Mouse (Mus musculus): ENCODE measurements at regions not wholly inside any gene's neighbourhood (a gene's known extent, or its start where the extent isn't known, plus 50 kb on each side); places are given as distances from the start of the nearest gene placed in this dataset.

DNA sequence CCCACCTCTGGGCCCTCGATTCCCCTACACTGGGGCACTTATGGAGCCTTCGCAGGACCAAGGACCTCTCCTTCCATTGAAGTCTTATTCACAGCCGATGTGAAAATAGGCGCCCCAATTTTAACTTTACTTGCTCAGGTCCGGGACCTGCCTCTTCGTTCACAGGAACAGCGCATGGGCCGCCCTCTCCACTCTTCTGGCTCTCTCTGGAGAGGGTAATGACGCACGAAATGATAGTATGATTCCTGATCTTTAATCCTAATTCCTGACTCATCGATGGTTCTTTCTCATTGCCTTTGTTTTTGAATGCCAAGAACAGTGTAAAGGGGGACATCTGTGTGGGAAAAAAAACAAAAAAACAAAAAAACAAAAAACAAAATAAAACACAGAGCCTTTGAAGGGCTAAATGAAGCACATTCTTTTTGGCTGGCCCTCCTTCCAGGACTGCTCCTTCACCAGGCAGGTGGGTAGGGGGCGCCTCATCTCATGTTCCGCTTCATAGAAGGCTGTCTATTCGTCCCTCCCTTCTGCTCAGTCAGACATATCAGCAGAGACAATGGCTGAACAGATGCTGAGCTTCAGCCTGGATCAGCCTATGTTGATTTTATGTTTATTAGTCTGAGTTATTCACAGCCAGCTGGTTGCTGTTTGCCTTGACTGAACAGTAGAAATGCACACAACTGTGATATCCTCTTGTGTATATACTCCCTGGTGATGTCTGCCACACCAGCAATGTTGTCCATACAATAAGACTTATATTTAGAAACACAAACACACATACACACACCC lies 438.8 kb upstream of the Alcam start:
- H3K27ac ChIP-seq (ENCODE audit: insufficient read depth, low read length), result no peak overlapping the region
- TF ChIP-seq CTCF (IDR thresholded peaks at IDR 0.05; ENCODE audit: borderline replicate concordance, insufficient read depth, low read length) (no peak), POLR2A (IDR thresholded peaks at IDR 0.05; ENCODE audit: low read depth, low read length) (no peak)
- no peak overlapping the region for H3K4me3 ChIP-seq (ENCODE audit: insufficient read depth, low read length)
- H3K4me1 ChIP-seq (ENCODE audit: control insufficient read depth, insufficient read depth, low read length), result no peaks in the 10 kb centered on the region

DNA sequence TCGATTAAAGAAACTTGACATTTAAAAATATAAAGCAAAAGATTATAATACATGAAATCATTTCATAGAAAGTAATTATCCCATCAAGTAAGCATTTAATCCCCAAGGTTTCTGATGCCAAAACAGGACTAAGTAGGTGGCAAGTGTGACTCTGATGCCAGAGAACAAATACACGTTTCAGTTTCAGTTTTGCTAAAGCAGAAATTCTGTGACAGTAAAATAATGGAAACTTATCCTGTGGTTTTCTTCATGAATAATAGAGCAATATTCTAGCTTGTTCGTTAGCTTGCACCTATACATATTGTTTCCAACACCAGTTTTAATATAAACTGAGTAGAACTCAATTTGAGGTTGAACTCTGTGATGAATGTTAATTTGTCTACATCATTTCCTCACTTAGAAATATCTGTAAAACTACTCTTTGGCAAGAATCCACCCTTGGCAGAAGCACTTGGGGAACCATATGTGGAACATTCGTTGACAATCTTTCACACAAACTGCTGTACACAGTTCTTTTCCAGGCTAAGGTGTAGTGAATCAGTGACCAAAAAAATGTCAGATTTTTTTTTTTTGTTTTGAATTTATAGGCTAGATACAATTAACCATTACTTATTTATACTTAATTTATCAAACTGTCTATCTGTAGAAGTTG lies 425.7 kb upstream of the Alcam start:
- H3K4me3 ChIP-seq (ENCODE audit: insufficient read depth, low read length), result no peak overlapping the region
- no peak overlapping the region for H3K27ac ChIP-seq (ENCODE audit: insufficient read depth, low read length)
- TF ChIP-seq CTCF (IDR thresholded peaks at IDR 0.05; ENCODE audit: borderline replicate concordance, insufficient read depth, low read length), result no peak
- TF ChIP-seq POLR2A (IDR thresholded peaks at IDR 0.05; ENCODE audit: low read depth, low read length), result no peak
- no peaks in the 10 kb centered on the region for H3K4me1 ChIP-seq (ENCODE audit: control insufficient read depth, insufficient read depth, low read length)

DNA sequence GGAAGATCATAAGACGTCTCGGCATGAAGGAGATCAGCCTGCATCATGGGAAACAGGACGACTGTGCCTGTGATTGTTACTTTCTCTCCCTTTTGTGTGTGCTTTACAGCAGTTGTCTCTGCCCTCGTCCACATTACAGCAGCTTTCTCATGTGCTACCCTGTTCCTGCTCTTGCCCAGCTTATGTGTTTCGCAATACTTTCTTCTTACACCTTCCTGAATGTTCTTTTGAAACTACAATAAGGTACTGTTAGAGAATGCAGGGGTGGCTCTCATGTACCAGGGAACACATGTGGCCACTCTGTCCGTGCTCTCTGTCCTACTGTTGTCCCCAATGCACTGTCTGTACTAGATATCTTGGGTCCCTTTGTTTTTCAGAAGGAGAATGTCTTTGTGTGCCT lies 414.0 kb upstream of the Alcam start:
- H3K27ac ChIP-seq (ENCODE audit: insufficient read depth, low read length), result no peak overlapping the region
- no peak overlapping the region for H3K4me3 ChIP-seq (ENCODE audit: insufficient read depth, low read length)
- TF ChIP-seq CTCF (IDR thresholded peaks at IDR 0.05; ENCODE audit: borderline replicate concordance, insufficient read depth, low read length), result no peak
- no peak for TF ChIP-seq POLR2A (IDR thresholded peaks at IDR 0.05; ENCODE audit: low read depth, low read length)
- no peaks in the 10 kb centered on the region for H3K4me1 ChIP-seq (ENCODE audit: control insufficient read depth, insufficient read depth, low read length)

DNA sequence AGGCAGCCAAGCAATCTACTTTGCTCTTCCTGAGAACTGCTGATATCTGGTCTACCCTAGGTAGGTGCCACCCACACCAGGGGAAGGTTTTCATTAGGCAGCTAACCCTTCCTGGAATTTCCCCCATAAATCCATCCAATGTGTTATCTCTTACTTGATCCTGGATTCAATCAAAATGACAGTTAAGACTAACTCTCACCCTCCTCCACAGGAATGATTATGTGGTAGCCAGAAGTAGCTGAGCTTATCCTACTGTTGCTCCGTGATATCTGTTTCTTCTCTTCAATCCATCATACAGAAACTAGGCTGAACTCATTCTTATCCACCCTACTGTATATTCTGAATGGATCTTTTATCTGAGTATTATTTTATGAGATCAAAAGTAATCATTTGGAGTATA lies 409.7 kb upstream of the Alcam start:
- TF ChIP-seq CTCF (IDR thresholded peaks at IDR 0.05; ENCODE audit: borderline replicate concordance, insufficient read depth, low read length) (no peak), POLR2A (IDR thresholded peaks at IDR 0.05; ENCODE audit: low read depth, low read length) (no peak)
- no peaks in the 10 kb centered on the region for H3K4me1 ChIP-seq (ENCODE audit: control insufficient read depth, insufficient read depth, low read length)
- no peak overlapping the region for H3K27ac ChIP-seq (ENCODE audit: insufficient read depth, low read length)
- no peak overlapping the region for H3K4me3 ChIP-seq (ENCODE audit: insufficient read depth, low read length)

DNA sequence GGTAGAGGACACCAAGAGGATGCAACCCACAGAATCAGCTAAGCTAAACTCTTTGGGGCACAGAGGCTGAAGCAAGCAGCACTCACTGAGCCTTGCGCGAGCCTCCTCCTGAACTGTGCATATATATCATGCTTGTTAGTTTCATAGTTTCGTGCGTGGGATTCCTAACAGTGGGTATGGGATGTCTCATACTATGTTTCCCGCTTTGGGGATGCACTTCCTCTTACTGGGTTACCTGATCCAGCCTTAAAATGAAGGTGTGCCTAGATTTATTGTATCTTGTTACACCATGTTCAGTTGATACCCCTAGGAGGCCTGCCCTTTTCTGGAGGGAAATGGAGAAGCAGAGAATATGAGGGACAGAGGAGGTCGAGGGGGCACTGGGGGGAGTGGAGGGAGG lies 407.4 kb upstream of the Alcam start:
- no peak overlapping the region for H3K4me3 ChIP-seq (ENCODE audit: insufficient read depth, low read length)
- no peaks in the 10 kb centered on the region for H3K4me1 ChIP-seq (ENCODE audit: control insufficient read depth, insufficient read depth, low read length)
- H3K27ac ChIP-seq (ENCODE audit: insufficient read depth, low read length), result no peak overlapping the region
- TF ChIP-seq CTCF (IDR thresholded peaks at IDR 0.05; ENCODE audit: borderline replicate concordance, insufficient read depth, low read length) (no peak), POLR2A (IDR thresholded peaks at IDR 0.05; ENCODE audit: low read depth, low read length) (no peak)

DNA sequence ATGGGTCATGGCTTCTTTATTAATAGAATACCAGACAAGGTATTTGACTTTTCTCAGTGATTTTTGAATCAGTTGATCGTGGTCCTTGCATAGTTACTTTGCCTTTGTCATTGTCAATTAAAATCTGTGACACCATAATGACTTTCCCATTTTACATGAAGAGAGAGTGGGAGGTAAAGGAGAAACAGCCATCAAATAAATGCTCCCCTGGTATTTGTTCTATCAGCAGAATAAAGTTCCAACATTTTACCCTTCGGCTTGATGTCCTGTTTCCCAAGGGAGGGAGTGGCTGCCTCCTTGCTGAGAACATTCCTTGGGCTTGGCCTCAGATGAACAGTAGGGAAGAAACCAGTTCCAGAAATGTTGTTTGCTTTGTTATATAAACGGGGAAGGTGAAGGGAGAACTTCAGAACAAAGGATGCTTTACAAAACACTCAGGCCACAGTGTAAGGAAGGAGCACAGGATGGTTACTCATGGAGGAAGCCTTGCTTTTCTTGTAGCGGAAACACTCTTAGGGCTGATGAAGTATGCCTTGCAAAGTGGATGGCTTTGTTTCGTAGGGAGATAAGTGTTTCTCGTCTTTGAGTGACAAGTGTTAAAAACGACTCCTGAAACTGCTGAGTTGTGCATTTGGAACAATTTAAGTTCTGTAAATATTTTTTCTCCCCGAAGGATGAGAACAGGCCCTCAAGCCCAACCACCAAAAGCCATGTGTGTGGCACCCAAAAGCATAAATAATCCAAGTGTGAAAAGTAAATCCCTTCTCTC lies 404.8 kb upstream of the Alcam start:
- no peak overlapping the region for H3K4me3 ChIP-seq (ENCODE audit: insufficient read depth, low read length)
- H3K27ac ChIP-seq (ENCODE audit: insufficient read depth, low read length), result no peak overlapping the region
- TF ChIP-seq POLR2A (IDR thresholded peaks at IDR 0.05; ENCODE audit: low read depth, low read length) (no peak), CTCF (IDR thresholded peaks at IDR 0.05; ENCODE audit: borderline replicate concordance, insufficient read depth, low read length) (no peak)
- no peaks in the 10 kb centered on the region for H3K4me1 ChIP-seq (ENCODE audit: control insufficient read depth, insufficient read depth, low read length)

DNA sequence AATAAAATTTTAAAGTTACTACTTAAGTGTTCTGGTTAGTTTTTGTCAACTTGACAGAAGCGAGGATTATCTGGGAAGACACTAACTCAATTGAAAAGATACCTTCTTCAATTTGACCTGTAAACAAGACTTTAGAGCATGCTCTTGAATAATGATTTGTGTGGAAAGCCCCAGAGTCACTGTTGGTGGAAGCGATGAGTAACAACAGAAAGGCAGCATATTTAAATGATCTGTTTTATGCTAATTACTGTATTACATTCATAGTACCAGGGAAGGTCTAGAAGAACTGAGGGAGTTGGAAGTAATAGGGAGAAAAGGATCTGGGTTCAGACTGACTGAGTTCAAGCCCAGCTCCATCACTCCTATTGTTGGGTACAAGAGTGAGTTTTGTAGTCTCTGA lies 397.3 kb upstream of the Alcam start:
- no peak for TF ChIP-seq CTCF (IDR thresholded peaks at IDR 0.05; ENCODE audit: borderline replicate concordance, insufficient read depth, low read length)
- no peak for TF ChIP-seq POLR2A (IDR thresholded peaks at IDR 0.05; ENCODE audit: low read depth, low read length)
- H3K27ac ChIP-seq (ENCODE audit: insufficient read depth, low read length), result no peak overlapping the region
- no peak overlapping the region for H3K4me3 ChIP-seq (ENCODE audit: insufficient read depth, low read length)
- no peaks in the 10 kb centered on the region for H3K4me1 ChIP-seq (ENCODE audit: control insufficient read depth, insufficient read depth, low read length)

DNA sequence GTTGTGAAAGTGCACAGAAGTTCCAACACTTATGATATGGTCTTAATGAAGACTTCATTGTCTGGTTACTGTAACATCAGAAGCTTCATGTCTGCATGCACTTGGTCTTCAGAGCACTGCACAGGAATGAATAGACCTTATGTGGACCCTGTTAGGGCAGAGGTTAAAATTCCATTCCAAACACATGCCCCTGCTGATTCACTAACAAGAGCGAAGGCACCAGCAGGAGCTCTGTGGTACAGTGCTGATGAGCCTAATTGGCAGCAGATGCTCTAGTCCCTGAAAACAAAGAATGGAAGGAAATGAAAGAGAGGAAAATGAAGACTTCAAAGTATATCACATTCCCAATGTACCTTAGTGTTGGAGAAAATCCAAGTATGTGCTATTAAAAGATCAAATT lies 365.1 kb upstream of the Alcam start:
- no peak for TF ChIP-seq CTCF (IDR thresholded peaks at IDR 0.05; ENCODE audit: borderline replicate concordance, insufficient read depth, low read length)
- no peak for TF ChIP-seq POLR2A (IDR thresholded peaks at IDR 0.05; ENCODE audit: low read depth, low read length)
- Histone ChIP-seq H3K27ac (ENCODE audit: insufficient read depth, low read length) (no peak overlapping the region), H3K4me3 (ENCODE audit: insufficient read depth, low read length) (no peak overlapping the region), H3K4me1 (ENCODE audit: control insufficient read depth, insufficient read depth, low read length) (no peaks in the 10 kb centered on the region)

DNA sequence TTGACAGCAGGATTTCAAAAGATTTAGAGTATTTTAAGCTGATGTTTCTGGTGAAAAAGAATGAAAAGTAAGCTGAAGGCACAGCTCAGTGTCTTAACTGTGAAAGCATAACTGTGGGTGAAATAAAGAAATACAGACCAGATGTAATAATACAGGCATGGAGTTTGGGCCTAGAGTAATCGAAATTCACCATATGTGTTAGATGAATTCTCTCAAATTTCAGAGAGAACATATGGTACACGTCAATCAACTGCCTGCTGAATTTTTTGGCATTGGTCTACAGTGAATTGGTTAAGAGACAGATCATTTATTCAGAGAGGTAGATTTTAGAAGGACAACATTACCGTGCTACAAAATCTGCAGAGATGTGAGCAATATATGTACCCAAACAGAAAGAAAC lies 357.3 kb upstream of the Alcam start:
- H3K27ac ChIP-seq (ENCODE audit: insufficient read depth, low read length), result no peak overlapping the region
- H3K4me3 ChIP-seq (ENCODE audit: insufficient read depth, low read length), result no peak overlapping the region
- TF ChIP-seq POLR2A (IDR thresholded peaks at IDR 0.05; ENCODE audit: low read depth, low read length) (no peak), CTCF (IDR thresholded peaks at IDR 0.05; ENCODE audit: borderline replicate concordance, insufficient read depth, low read length) (no peak)
- H3K4me1 ChIP-seq (ENCODE audit: control insufficient read depth, insufficient read depth, low read length), result no peaks in the 10 kb centered on the region

DNA sequence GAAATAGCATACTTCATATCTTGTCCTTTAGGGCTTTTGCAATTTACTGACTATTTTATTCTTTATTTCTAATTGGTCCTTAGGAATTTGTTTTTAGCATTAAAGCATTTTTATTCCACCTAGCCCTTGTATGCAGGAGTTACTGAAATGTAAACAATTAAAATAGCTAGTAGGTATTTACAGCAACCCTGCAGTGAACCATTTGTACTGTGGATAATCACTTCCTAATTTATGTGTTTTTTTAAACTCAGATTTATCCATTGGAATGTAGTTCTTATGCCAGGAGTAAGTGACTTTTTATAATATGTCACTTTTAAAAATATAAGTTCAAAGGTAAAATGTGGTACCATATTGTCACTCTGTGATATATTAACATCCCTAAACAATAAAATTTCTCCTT lies 350.5 kb upstream of the Alcam start:
- no peak overlapping the region for H3K27ac ChIP-seq (ENCODE audit: insufficient read depth, low read length)

More for the DNA sequence above, 350.5 kb upstream of the Alcam start:
- Histone ChIP-seq H3K4me1 (ENCODE audit: control insufficient read depth, insufficient read depth, low read length) (no peaks in the 10 kb centered on the region), H3K4me3 (ENCODE audit: insufficient read depth, low read length) (no peak overlapping the region)
- TF ChIP-seq POLR2A (IDR thresholded peaks at IDR 0.05; ENCODE audit: low read depth, low read length) (no peak), CTCF (IDR thresholded peaks at IDR 0.05; ENCODE audit: borderline replicate concordance, insufficient read depth, low read length) (no peak)

Measured in embryonic fibroblast, embryonic 13.5 days (primary cell).